Mouse (Mus musculus): ENCODE data around the gene Wnk2. TPM values are rescaled to one million over a fixed set of nuclear protein-coding genes. Genes with fewer than 3 reads are reported as not detected.
"Not testable (repeated sequence)": the region's sequence is repeated elsewhere in the genome, so short reads cannot be mapped to it uniquely, and the experiment has no call there.

The Wnk2 gene
- polyA plus RNA-seq, 1 experiment from 2014 or later: 0.09 TPM

GRCm38 (mm10) chr13:49069393-49069792 is 78.4 kb downstream of the Wnk2 start:
- no peak for DNase-seq
- 74% methylated on average over 4 of the region's 4 CpGs for WGBS (ENCODE audit: insufficient replicate concordance)
- Histone ChIP-seq H3K9me3 (replicated peaks) (no peaks in the 10 kb centered on the region), H3K4me2 (no peak overlapping the region), H3K27me3 (no peaks in the 10 kb centered on the region), H3K4me1 (replicated peaks) (no peaks in the 10 kb centered on the region), H3K4me3 (replicated peaks) (no peak overlapping the region), H3K9ac (no peak overlapping the region), H3K27ac (no peak overlapping the region), H3K36me3 (no peaks in the 10 kb centered on the region)
- no peak for ATAC-seq (ENCODE audit: low read depth)

DNA sequence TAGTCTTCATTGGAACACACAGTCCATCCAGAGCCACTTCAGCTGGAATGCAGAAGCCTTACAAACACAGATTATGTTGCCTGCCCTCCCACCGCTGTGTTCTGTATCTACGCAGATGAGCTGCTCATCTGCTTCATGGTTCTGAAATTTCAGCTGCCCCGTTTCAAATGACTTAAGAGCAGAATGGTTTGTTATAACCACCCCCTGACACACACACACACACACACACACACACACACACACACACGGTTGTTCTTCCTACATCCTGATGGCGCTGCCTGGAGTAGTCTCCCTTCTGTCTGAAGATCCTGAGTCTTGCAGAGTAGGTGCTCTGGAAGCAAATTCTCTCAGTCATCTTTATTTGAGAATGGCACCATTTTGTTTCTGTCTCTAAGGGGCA is 83.6 kb downstream of the Wnk2 start:
- no peak overlapping the region for H3K9ac ChIP-seq
- no peaks in the 10 kb centered on the region for H3K9me3 ChIP-seq (replicated peaks)
- no peak overlapping the region for H3K4me2 ChIP-seq
- H3K27me3 ChIP-seq: no peaks in the 10 kb centered on the region
- no peak overlapping the region for H3K27ac ChIP-seq
- ATAC-seq (ENCODE audit: low read depth) (no peak), DNase-seq (no peak)
- H3K4me1 ChIP-seq (replicated peaks): no peaks in the 10 kb centered on the region
- no peak overlapping the region for H3K4me3 ChIP-seq (replicated peaks)
- 59% methylated on average over 5 of the region's 5 CpGs for WGBS (ENCODE audit: insufficient replicate concordance)
- no peaks in the 10 kb centered on the region for H3K36me3 ChIP-seq

- Histone ChIP-seq H3K9me3 (replicated peaks) (no peaks in the 10 kb centered on the region), H3K4me2 (no peak overlapping the region), H3K27me3 (no peaks in the 10 kb centered on the region), H3K4me1 (replicated peaks) (no peaks in the 10 kb centered on the region), H3K4me3 (replicated peaks) (no peak overlapping the region), H3K9ac (no peak overlapping the region), H3K36me3 (no peaks in the 10 kb centered on the region), H3K27ac (no peak overlapping the region)
- ATAC-seq (ENCODE audit: low read depth): no peak
- 70% methylated on average over 7 of the region's 7 CpGs for WGBS (ENCODE audit: insufficient replicate concordance)
- DNase-seq: no peak
Observed at GRCm38 (mm10) chr13:49060456-49060855, 87.4 kb downstream of the Wnk2 start.

GRCm38 (mm10) chr13:49058528-49058927 is 89.3 kb downstream of the Wnk2 start:
- ATAC-seq (ENCODE audit: low read depth): no peak
- H3K27ac ChIP-seq: no peak overlapping the region
- H3K4me3 ChIP-seq (replicated peaks): no peak overlapping the region
- no peak for DNase-seq
- H3K9me3 ChIP-seq (replicated peaks): no peaks in the 10 kb centered on the region
- WGBS (ENCODE audit: insufficient replicate concordance): 72% methylated on average over 4 of the region's 4 CpGs
- no peaks in the 10 kb centered on the region for H3K27me3 ChIP-seq
- H3K4me1 ChIP-seq (replicated peaks): no peaks in the 10 kb centered on the region
- no peak overlapping the region for H3K9ac ChIP-seq
- H3K4me2 ChIP-seq: no peak overlapping the region
- H3K36me3 ChIP-seq: no peaks in the 10 kb centered on the region

GRCm38 (mm10) chr13:49056304-49056703 is 91.5 kb downstream of the Wnk2 start:
- no peaks in the 10 kb centered on the region for H3K4me1 ChIP-seq (replicated peaks)
- no peak for ATAC-seq (ENCODE audit: low read depth)
- no peaks in the 10 kb centered on the region for H3K27me3 ChIP-seq
- no peak for DNase-seq
- H3K27ac ChIP-seq: no peak overlapping the region
- H3K9ac ChIP-seq: no peak overlapping the region
- no peaks in the 10 kb centered on the region for H3K36me3 ChIP-seq
- no peak overlapping the region for H3K4me3 ChIP-seq (replicated peaks)
- WGBS (ENCODE audit: insufficient replicate concordance): 77% methylated on average over 4 of the region's 4 CpGs
- H3K9me3 ChIP-seq (replicated peaks): no peaks in the 10 kb centered on the region
- H3K4me2 ChIP-seq: no peak overlapping the region

GRCm38 (mm10) chr13:49054753-49055152 is 93.1 kb downstream of the Wnk2 start:
- not testable (repeated sequence) for H3K27ac ChIP-seq; H3K36me3 ChIP-seq; ATAC-seq (ENCODE audit: low read depth); H3K27me3 ChIP-seq; DNase-seq; H3K4me3 ChIP-seq (replicated peaks); H3K4me1 ChIP-seq (replicated peaks); H3K4me2 ChIP-seq; H3K9me3 ChIP-seq (replicated peaks); H3K9ac ChIP-seq

- Histone ChIP-seq H3K9me3 (replicated peaks) (no peaks in the 10 kb centered on the region), H3K36me3 (no peaks in the 10 kb centered on the region), H3K4me3 (replicated peaks) (no peak overlapping the region), H3K4me1 (replicated peaks) (peaks cover 3% of the 10 kb centered on the region; the same call in 1 of the 2 replicates), H3K4me2 (no peak overlapping the region), H3K9ac (no peak overlapping the region), H3K27ac (no peak overlapping the region), H3K27me3 (no peaks in the 10 kb centered on the region)
- ATAC-seq (ENCODE audit: low read depth) (no peak), DNase-seq (no peak)
- WGBS (ENCODE audit: insufficient replicate concordance): 54% methylated on average over 2 of the region's 2 CpGs
Observed at GRCm38 (mm10) chr13:49053333-49053732, 94.5 kb downstream of the Wnk2 start.

GRCm38 (mm10) chr13:49052512-49052911 is 95.3 kb downstream of the Wnk2 start:
- ATAC-seq (ENCODE audit: low read depth) (no peak), DNase-seq (no peak)
- no peak overlapping the region for H3K4me2 ChIP-seq
- H3K9me3 ChIP-seq (replicated peaks): no peaks in the 10 kb centered on the region
- no peak overlapping the region for H3K9ac ChIP-seq
- H3K27me3 ChIP-seq: no peaks in the 10 kb centered on the region
- H3K36me3 ChIP-seq: no peaks in the 10 kb centered on the region
- H3K4me3 ChIP-seq (replicated peaks): no peak overlapping the region
- H3K27ac ChIP-seq: no peak overlapping the region
- WGBS (ENCODE audit: insufficient replicate concordance): 36% methylated on average over 9 of the region's 9 CpGs
- H3K4me1 ChIP-seq (replicated peaks): peaks cover 3% of the 10 kb centered on the region; the same call in 1 of the 2 replicates

- H3K9ac ChIP-seq: no peak overlapping the region
- no peak for ATAC-seq (ENCODE audit: low read depth)
- H3K4me1 ChIP-seq (replicated peaks): peaks cover 3% of the 10 kb centered on the region; the same call in 1 of the 2 replicates
- no peak overlapping the region for H3K4me2 ChIP-seq
- H3K27ac ChIP-seq: no peak overlapping the region
- WGBS (ENCODE audit: insufficient replicate concordance): 67% methylated on average over 1 of the region's 1 CpGs
- no peaks in the 10 kb centered on the region for H3K27me3 ChIP-seq
- no peaks in the 10 kb centered on the region for H3K9me3 ChIP-seq (replicated peaks)
- H3K36me3 ChIP-seq: no peaks in the 10 kb centered on the region
- DNase-seq: no peak
- no peak overlapping the region for H3K4me3 ChIP-seq (replicated peaks)
Observed at GRCm38 (mm10) chr13:49047393-49047792, 100.4 kb downstream of the Wnk2 start.

- no peak overlapping the region for H3K4me2 ChIP-seq
- no peaks in the 10 kb centered on the region for H3K36me3 ChIP-seq
- H3K4me3 ChIP-seq (replicated peaks): no peak overlapping the region
- no peak overlapping the region for H3K27ac ChIP-seq
- H3K27me3 ChIP-seq: no peaks in the 10 kb centered on the region
- no peaks in the 10 kb centered on the region for H3K9me3 ChIP-seq (replicated peaks)
- DNase-seq: no peak
- no peaks in the 10 kb centered on the region for H3K4me1 ChIP-seq (replicated peaks)
- 61% methylated on average over 10 of the region's 10 CpGs for WGBS (ENCODE audit: insufficient replicate concordance)
- no peak overlapping the region for H3K9ac ChIP-seq
- ATAC-seq (ENCODE audit: low read depth): no peak
Observed at GRCm38 (mm10) chr13:49044145-49044561, 103.7 kb downstream of the Wnk2 start.

DNA sequence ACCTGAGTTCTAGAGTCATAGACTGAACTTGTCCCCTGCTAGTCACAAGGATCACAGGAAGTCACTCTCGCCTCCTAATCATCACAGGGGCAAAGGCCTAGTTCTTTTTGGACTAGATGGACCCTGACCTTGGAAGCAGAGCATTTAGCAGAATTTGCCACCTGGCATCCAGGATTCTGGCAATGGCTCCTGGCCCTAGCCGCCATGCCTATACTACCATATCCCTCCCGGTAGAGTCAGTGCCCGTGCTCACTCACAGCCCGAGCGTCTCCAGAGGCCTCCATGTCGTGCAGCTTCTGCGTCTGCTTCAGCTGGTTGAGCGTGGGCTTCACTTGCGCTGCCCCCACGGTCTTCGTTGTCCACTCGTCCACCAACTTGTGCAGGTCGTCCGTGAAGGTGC is 105.4 kb downstream of the Wnk2 start:
- no peaks in the 10 kb centered on the region for H3K4me1 ChIP-seq (replicated peaks)
- 78% methylated on average over 15 of the region's 15 CpGs for WGBS (ENCODE audit: insufficient replicate concordance)
- no peaks in the 10 kb centered on the region for H3K27me3 ChIP-seq
- H3K9ac ChIP-seq: no peak overlapping the region
- H3K4me2 ChIP-seq: no peak overlapping the region
- no peak overlapping the region for H3K27ac ChIP-seq
- DNase-seq: no peak
- ATAC-seq (ENCODE audit: low read depth): no peak
- H3K4me3 ChIP-seq (replicated peaks): no peak overlapping the region
- H3K9me3 ChIP-seq (replicated peaks): no peaks in the 10 kb centered on the region
- H3K36me3 ChIP-seq: no peaks in the 10 kb centered on the region

GRCm38 (mm10) chr13:49036928-49037574 is 110.8 kb downstream of the Wnk2 start:
- ATAC-seq (ENCODE audit: low read depth): no peak
- Histone ChIP-seq H3K4me3 (replicated peaks) (no peak overlapping the region), H3K27ac (no peak overlapping the region), H3K4me2 (no peak overlapping the region), H3K27me3 (no peaks in the 10 kb centered on the region; the same call in 1 of the 2 replicates), H3K9ac (no peak overlapping the region), H3K4me1 (replicated peaks) (no peaks in the 10 kb centered on the region), H3K36me3 (no peaks in the 10 kb centered on the region), H3K9me3 (replicated peaks) (no peaks in the 10 kb centered on the region)
- no peak for DNase-seq
- 49% methylated on average over 7 of the region's 7 CpGs for WGBS (ENCODE audit: insufficient replicate concordance)

All from liver, embryonic 13.5 days (tissue).